Mouse (Mus musculus): Measurements from ENCODE around the gene Rbm38. TPM values are rescaled to one million over a fixed set of nuclear protein-coding genes. Genes with fewer than 3 reads are reported as not detected.

The Rbm38 gene
- polyA plus RNA-seq, 1 experiment, result 596 TPM

- TF ChIP-seq GATA1 (IDR thresholded peaks at IDR 0.05; ENCODE audit: low read length), result no peak
Observed at GRCm38 (mm10) chr2:172999630-173000284, 20.5 kb upstream of the Rbm38 start, which contains the start of gene Rae1. Rae1 (plus strand) TSS chr2:173000117.

DNA sequence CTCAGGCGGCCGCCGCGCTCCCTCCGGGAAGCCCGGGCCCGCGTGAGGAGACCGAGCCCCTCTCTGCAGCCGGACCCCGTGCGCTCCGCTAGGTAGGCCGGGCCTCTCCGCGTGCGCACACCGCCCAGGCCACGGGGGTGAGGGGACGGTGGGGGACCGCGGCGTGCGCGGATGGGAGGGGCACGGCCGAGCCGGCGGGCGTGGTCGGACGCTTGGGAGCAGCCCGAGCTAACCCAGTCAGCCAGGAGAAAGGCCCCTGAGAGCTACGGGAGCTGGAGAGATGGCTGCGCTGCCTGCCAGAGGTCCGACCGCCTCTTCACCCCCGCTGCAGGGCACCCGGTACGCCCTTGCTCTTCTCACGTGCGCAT is 20.0 kb upstream of the Rbm38 start:
- TF ChIP-seq GATA1 (IDR thresholded peaks at IDR 0.05; ENCODE audit: low read length), result no peak

DNA sequence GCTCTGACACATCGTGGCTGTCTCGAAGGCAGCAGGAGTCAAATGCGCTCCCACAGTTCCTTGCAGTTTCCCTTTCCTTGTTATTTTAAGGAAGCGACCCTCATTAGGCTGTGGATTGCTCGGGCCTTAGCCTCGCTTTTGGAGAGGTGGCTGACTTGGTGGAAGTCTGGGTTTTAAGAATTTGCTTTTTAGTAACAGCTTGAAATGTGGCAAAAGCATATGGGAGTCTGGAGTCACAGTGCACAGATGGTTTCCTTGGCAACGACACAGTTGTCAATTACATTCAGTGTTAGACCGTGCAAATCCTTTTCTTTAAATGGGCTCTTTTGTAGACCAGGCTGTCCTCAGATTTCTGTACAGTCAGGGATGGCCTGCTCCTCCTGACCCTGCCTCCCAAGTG is 19.4 kb upstream of the Rbm38 start:
- TF ChIP-seq GATA1 (IDR thresholded peaks at IDR 0.05; ENCODE audit: low read length), result no peak

GRCm38 (mm10) chr2:173003737-173004136 is 16.6 kb upstream of the Rbm38 start:
- no peak for TF ChIP-seq GATA1 (IDR thresholded peaks at IDR 0.05; ENCODE audit: low read length)

DNA sequence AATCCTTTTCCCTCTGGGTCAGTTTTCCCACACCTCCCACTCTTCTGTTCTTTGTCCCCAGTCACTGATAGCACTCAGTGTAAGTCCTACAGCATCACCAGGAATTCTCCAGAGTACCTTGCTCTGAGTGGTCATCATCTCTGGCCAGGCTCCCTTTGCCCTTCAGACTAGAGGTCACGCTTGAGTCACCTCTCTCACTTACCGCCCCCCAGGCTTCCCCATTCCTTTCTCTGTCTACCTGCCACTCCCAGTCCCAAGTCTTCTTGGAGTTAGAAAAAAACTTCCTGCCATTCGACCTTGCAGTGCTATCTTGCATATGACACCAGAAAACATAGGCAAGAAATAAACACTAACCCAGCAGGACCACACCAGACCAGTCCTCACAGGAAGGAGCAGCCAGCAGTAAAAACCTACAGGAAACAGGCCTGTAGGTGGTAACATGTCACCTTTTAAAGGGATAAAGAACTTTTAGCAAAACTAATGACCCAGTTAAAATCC is 10.0 kb upstream of the Rbm38 start:
- TF ChIP-seq GATA1 (IDR thresholded peaks at IDR 0.05; ENCODE audit: low read length), result no peak

DNA sequence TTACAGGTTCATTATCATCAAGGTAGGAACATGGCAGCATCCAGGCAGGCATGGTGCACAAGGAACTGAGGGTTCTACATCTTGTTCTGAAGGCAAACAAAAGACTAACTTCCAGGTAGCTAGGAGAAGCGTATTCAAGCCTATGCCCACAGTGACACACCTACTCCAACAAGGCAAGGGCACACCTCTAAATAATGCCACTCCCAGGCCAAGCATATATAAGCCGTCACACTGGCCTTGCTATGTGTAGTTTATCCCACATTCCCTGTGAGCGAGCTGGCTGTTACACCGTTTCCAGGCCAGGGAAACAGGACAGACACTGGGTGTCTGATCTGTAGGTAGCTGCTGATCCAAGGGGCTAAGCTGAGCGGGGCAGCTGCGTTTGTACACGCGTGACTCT is 8.9 kb upstream of the Rbm38 start:
- no peak for TF ChIP-seq GATA1 (IDR thresholded peaks at IDR 0.05; ENCODE audit: low read length)

GRCm38 (mm10) chr2:173014741-173015287 is 5.5 kb upstream of the Rbm38 start:
- TF ChIP-seq GATA1 (IDR thresholded peaks at IDR 0.05; ENCODE audit: low read length), result no peak

DNA sequence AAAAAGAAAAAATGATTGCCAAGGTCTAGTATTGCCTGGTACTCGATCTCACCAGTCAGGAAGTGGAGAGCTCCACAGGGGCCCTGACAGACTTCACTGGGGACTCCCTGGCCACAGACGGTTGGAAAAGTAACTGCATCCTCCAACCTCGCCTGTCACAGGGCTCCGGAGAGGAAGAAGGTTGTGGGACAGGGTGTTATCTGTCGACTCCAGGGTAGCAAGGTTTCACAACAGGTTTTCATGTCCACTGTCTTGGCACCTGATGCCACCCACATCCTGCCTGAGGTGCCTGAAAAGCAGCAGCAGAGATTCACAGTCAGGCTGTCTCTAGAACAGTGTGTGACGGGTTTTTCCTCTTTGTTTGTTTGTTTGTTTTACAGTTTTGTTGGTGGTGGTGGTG is 2.4 kb upstream of the Rbm38 start:
- TF ChIP-seq GATA1 (IDR thresholded peaks at IDR 0.05; ENCODE audit: low read length), result no peak

DNA sequence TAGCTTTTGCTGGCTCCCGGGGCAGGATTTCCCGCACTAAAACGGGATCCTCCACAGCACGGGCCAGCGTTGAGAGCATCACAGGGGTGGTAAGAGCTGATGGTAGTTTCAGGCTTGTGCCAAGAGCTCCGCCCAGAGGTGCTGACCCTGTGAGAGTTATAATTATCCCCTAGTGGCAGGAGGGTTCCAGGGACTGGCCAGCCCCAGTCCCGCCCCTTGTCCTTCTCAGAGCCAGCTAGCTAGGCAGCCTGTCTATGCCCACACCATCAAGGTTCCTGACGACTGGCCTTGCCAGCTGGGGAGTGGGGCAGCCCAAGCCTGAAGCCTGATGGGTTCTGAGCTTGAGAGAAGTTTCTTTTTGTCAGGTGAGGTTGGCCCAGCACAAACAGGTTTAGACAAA is 1.7 kb upstream of the Rbm38 start:
- no peak for TF ChIP-seq GATA1 (IDR thresholded peaks at IDR 0.05; ENCODE audit: low read length)

GRCm38 (mm10) chr2:173019322-173019721 is 976 bp upstream of the Rbm38 start:
- no peak for TF ChIP-seq GATA1 (IDR thresholded peaks at IDR 0.05; ENCODE audit: low read length)

- no peak for TF ChIP-seq GATA1 (IDR thresholded peaks at IDR 0.05; ENCODE audit: low read length)
Observed at GRCm38 (mm10) chr2:173019790-173020189, 508 bp upstream of the Rbm38 start.

GRCm38 (mm10) chr2:173021633-173022055 is 1.3 kb downstream of the Rbm38 start:
- no peak for TF ChIP-seq GATA1 (IDR thresholded peaks at IDR 0.05; ENCODE audit: low read length)

DNA sequence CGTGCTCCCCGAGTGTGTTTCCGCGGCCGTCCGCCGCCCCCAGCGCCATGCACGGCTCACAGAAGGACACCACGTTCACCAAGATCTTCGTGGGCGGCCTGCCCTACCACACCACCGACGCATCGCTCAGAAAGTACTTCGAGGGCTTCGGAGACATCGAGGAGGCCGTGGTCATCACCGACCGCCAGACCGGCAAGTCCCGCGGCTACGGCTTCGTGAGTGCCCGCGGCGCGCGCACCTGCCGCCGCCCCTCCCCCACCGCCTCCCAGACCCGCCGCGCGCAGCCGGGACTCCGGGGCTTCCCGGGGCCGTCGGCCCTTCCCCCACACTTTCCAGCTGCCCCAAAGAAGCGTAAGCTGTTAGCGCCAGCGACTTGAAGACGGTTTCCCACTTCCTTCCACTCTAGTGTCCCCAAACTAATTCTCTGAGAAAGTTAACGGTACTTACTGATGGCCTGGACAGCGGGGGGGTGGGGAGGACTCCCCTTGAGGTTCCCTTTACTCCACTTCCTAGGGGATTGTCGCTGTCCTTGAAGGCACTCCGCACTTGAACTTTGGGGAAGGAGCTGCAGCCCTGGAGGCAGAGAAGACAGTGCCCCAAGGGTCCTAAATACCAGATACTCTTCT is 1.9 kb downstream of the Rbm38 start:
- no peak for TF ChIP-seq GATA1 (IDR thresholded peaks at IDR 0.05; ENCODE audit: low read length)

GRCm38 (mm10) chr2:173022813-173023212 is 2.5 kb downstream of the Rbm38 start:
- no peak for TF ChIP-seq GATA1 (IDR thresholded peaks at IDR 0.05; ENCODE audit: low read length)

DNA sequence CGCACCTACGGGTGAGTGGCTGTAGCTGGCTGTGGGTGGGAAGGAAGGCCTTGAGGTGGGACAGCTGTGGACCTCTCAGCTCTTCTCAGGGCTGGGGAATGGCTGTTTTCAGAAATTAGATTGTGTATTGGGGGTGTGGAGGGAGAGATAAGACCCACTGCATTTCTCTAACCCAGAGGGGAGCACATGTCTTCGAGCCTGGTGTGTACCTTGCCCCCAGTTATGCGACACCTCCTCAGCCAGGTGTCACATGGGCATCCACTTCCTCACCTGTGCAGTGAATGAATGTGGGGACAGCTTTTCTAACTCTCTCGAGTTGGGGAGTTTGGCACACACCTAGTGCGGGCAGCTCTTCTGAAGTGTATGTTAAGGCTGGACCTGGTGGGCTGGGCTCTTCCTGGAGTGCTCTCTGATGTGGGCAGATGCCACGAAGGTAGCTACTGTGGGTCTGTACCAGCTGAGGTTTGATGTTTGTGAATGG is 3.1 kb downstream of the Rbm38 start:
- TF ChIP-seq GATA1 (IDR thresholded peaks at IDR 0.05; ENCODE audit: low read length), result no peak

GRCm38 (mm10) chr2:173023966-173024365 is 3.7 kb downstream of the Rbm38 start:
- TF ChIP-seq GATA1 (IDR thresholded peaks at IDR 0.05; ENCODE audit: low read length), result no peak

DNA sequence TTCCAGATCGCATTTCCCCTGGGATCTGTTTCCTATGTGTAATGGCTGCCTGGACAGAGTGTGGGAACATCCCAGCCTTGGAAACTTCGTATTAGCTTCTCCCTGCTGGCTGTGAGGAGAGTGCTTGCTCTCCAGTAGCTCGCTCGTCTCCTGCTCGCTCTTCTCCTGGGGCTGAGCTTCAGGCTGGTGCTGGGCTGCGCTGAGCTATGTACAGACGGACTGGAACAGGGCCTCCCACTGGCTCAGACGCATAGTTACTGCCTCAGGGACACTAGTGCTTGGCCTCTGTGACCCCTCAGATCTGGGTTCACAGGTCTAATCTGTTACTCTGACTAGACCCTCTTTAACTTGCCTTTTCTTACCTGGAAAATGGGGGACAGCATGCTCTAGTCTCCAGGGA is 4.1 kb downstream of the Rbm38 start:
- no peak for TF ChIP-seq GATA1 (IDR thresholded peaks at IDR 0.05; ENCODE audit: low read length)

All from G1E-ER4 (cell line).